Mouse (Mus musculus): ENCODE data around the gene Olfr728. TPM values are rescaled to one million over a fixed set of nuclear protein-coding genes. Genes with fewer than 3 reads are reported as not detected.

Olfr728 gene
- not detected in 2 replicates for polyA plus RNA-seq (2014; fragmentation: Nextera tagmentation; extraction: Ambion mirVana)

DNA sequence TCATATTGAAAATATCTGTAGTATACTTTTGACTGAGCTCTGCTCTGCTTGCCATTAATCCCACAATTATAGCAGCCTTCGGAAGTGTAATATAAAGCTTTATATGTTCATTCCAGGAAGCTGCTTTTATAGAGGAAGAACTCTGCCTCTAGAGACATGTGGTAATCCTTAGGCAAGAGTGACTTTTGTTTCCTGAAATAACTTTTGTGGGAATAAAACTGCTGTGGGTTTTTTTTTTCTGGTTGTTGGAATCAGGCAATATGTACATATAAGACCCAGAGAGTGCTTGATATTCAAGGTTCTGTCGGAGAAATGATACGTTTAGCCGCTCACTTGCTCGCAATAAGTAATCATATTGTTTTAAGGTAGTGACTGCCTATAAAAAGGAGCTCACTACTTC, at the start of gene Olfr728:
TSS of gene Olfr728 (minus strand) at position 101 of the 400 bp plus-strand sequence.
- Histone ChIP-seq H3K4me2 (replicated peaks; ENCODE audit: low read depth, low read length) (no peak within 1 kb of the TSS), H3K9ac (ENCODE audit: low read depth, low read length) (no peak within 1 kb of the TSS), H3K9me3 (ENCODE audit: control insufficient read depth, low read length) (no peaks in the 10 kb centered on the region), H3K36me3 (ENCODE audit: control insufficient read depth, insufficient read depth, low read length) (no peaks in the 10 kb centered on the region), H3K27ac (ENCODE audit: low read depth, low read length) (no peak within 1 kb of the TSS), H3K4me3 (ENCODE audit: low read depth, low read length) (no peak within 1 kb of the TSS), H3K4me1 (replicated peaks; ENCODE audit: control insufficient read depth, insufficient read depth, low read length) (no peaks in the 10 kb centered on the region), H3K27me3 (ENCODE audit: control insufficient read depth, insufficient read depth, low read length) (no peaks in the 10 kb centered on the region)
- DNase-seq (ENCODE audit: low spot score) = no peak
- ATAC-seq (ENCODE audit: low FRiP score) = no peak
- 95% methylated on average over 5 of the region's 5 CpGs for WGBS

DNA sequence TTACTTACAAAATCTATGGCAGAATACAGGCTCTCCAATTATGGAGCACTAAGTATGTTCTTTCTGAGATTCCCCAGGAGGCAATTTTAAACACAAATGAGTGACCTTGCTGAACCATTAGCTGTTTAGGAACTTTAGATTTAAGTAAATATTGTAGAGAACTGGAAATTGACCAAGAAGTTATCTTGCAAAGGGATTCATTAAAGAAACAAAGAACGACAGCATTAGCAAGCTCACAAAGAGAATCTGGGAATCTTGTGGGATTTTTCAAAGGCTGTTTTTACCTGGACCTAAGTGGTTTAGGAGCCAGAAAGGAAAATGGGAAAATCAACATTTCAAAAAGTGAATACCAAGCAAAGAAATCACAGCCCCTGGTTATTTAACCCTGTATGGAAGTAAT, 45.6 kb upstream of the Olfr728 start, which contains the start of gene Olfr730:
TSS of gene Olfr730 (minus strand) at position 101 of the 400 bp plus-strand sequence.
- ATAC-seq (ENCODE audit: low FRiP score) = no peak
- H3K4me3 ChIP-seq (ENCODE audit: low read depth, low read length) = no peak within 1 kb of the TSS
- DNase-seq (ENCODE audit: low spot score) = no peak
- no peaks in the 10 kb centered on the region for H3K4me1 ChIP-seq (replicated peaks; ENCODE audit: control insufficient read depth, insufficient read depth, low read length)
- H3K9me3 ChIP-seq (ENCODE audit: control insufficient read depth, low read length) = no peaks in the 10 kb centered on the region
- WGBS = 68% methylated on average over 1 of the region's 1 CpGs
- no peak within 1 kb of the TSS for H3K27ac ChIP-seq (ENCODE audit: low read depth, low read length)
- no peaks in the 10 kb centered on the region for H3K36me3 ChIP-seq (ENCODE audit: control insufficient read depth, insufficient read depth, low read length)
- H3K9ac ChIP-seq (ENCODE audit: low read depth, low read length) = no peak within 1 kb of the TSS
- H3K27me3 ChIP-seq (ENCODE audit: control insufficient read depth, insufficient read depth, low read length) = no peaks in the 10 kb centered on the region
- no peak within 1 kb of the TSS for H3K4me2 ChIP-seq (replicated peaks; ENCODE audit: low read depth, low read length)

DNA sequence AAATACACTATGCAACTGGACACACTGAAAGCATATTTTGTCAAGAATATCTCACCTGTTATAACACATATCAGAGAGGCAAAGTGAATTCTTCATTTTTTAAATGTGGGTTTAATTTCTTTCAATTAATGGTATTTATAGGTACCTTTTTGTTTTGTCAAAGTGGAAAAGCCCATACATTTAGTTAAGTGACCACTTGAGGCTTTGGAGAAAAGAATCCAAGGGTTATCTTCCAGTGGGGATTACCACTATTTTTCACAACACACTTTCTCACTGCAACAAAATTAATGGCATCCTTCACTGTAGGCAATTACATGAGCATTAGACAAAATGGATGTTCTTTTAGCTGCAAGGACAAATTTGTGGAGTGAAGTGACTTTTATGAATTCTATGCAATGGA, 10.3 kb upstream of the Olfr728 start, which contains the start of gene Olfr729:
TSS of gene Olfr729 (minus strand) at position 101 of the 400 bp plus-strand sequence.
- Histone ChIP-seq H3K4me2 (replicated peaks; ENCODE audit: low read depth, low read length) (no peak within 1 kb of the TSS), H3K4me1 (replicated peaks; ENCODE audit: control insufficient read depth, insufficient read depth, low read length) (no peaks in the 10 kb centered on the region), H3K9ac (ENCODE audit: low read depth, low read length) (no peak within 1 kb of the TSS), H3K4me3 (ENCODE audit: low read depth, low read length) (no peak within 1 kb of the TSS), H3K27me3 (ENCODE audit: control insufficient read depth, insufficient read depth, low read length) (no peaks in the 10 kb centered on the region), H3K27ac (ENCODE audit: low read depth, low read length) (no peak within 1 kb of the TSS), H3K36me3 (ENCODE audit: control insufficient read depth, insufficient read depth, low read length) (no peaks in the 10 kb centered on the region), H3K9me3 (ENCODE audit: control insufficient read depth, low read length) (no peaks in the 10 kb centered on the region)
- DNase-seq (ENCODE audit: low spot score) (no peak), ATAC-seq (ENCODE audit: low FRiP score) (no peak)

DNA sequence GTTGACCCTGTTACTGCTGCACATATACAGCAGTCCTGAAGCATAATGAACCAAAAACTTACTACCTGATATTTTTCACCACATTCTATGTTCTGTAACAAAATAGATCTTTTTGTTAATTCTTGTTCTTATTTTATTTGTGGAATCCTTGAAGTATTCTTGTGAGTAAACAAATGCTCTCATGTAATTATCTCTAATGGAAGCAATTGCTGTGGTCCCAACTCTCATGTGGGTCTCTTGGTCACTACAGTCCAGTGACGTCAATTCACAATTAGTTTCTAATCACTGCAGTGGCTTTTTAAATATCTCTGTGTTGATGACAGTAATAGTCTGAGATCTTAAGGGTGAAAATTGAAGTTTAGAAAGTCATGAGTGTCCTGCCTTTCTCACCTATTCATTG, 19.6 kb downstream of the Olfr728 start, which contains the start of gene Olfr727:
TSS of gene Olfr727 (plus strand) at position 301 of the 400 bp plus-strand sequence.
- H3K9ac ChIP-seq (ENCODE audit: low read depth, low read length) = no peak within 1 kb of the TSS
- H3K9me3 ChIP-seq (ENCODE audit: control insufficient read depth, low read length) = no peaks in the 10 kb centered on the region
- no peak within 1 kb of the TSS for H3K4me3 ChIP-seq (ENCODE audit: low read depth, low read length)
- no peak for ATAC-seq (ENCODE audit: low FRiP score)
- no peaks in the 10 kb centered on the region for H3K36me3 ChIP-seq (ENCODE audit: control insufficient read depth, insufficient read depth, low read length)
- H3K27ac ChIP-seq (ENCODE audit: low read depth, low read length) = no peak within 1 kb of the TSS
- no peak within 1 kb of the TSS for H3K4me2 ChIP-seq (replicated peaks; ENCODE audit: low read depth, low read length)
- 87% methylated on average over 1 of the region's 1 CpGs for WGBS
- no peak for DNase-seq (ENCODE audit: low spot score)
- H3K27me3 ChIP-seq (ENCODE audit: control insufficient read depth, insufficient read depth, low read length) = no peaks in the 10 kb centered on the region
- H3K4me1 ChIP-seq (replicated peaks; ENCODE audit: control insufficient read depth, insufficient read depth, low read length) = no peaks in the 10 kb centered on the region

GRCm38 (mm10) chr14:50090853-50091252, 51.6 kb downstream of the Olfr728 start, which contains the start of gene Olfr726:
Gene Olfr726 (minus strand): TSS chr14:50090953.
- Histone ChIP-seq H3K27ac (ENCODE audit: low read depth, low read length) (no peak within 1 kb of the TSS), H3K9me3 (ENCODE audit: control insufficient read depth, low read length) (no peaks in the 10 kb centered on the region), H3K4me3 (ENCODE audit: low read depth, low read length) (no peak within 1 kb of the TSS), H3K36me3 (ENCODE audit: control insufficient read depth, insufficient read depth, low read length) (no peaks in the 10 kb centered on the region), H3K4me1 (replicated peaks; ENCODE audit: control insufficient read depth, insufficient read depth, low read length) (no peaks in the 10 kb centered on the region), H3K27me3 (ENCODE audit: control insufficient read depth, insufficient read depth, low read length) (no peaks in the 10 kb centered on the region), H3K9ac (ENCODE audit: low read depth, low read length) (no peak within 1 kb of the TSS), H3K4me2 (replicated peaks; ENCODE audit: low read depth, low read length) (no peak within 1 kb of the TSS)
- DNase-seq (ENCODE audit: low spot score) (no peak), ATAC-seq (ENCODE audit: low FRiP score) (no peak)
- 91% methylated on average over 1 of the region's 1 CpGs for WGBS

Other genes starting within 250 kb of the Olfr728 start
- gene Olfr722, start 240.7 kb downstream of the Olfr728 start, polyA plus RNA-seq (2014; fragmentation: Nextera tagmentation; extraction: Ambion mirVana) = not detected in 2 replicates
- not detected in 2 replicates for gene Olfr723, start 210.9 kb downstream of the Olfr728 start, polyA plus RNA-seq (2014; fragmentation: Nextera tagmentation; extraction: Ambion mirVana)
- not detected in 2 replicates for gene Olfr724, start 179.4 kb downstream of the Olfr728 start, polyA plus RNA-seq (2014; fragmentation: Nextera tagmentation; extraction: Ambion mirVana)
- gene Olfr725, start 102.3 kb downstream of the Olfr728 start, polyA plus RNA-seq (2014; fragmentation: Nextera tagmentation; extraction: Ambion mirVana) = not detected in 2 replicates
- gene Olfr726, start 51.7 kb downstream of the Olfr728 start, polyA plus RNA-seq (2014; fragmentation: Nextera tagmentation; extraction: Ambion mirVana) = not detected in 2 replicates
- gene Olfr727, start 19.5 kb downstream of the Olfr728 start, polyA plus RNA-seq (2014; fragmentation: Nextera tagmentation; extraction: Ambion mirVana) = not detected in 2 replicates
- 0.03 TPM in 1 of 2 replicates, not detected in the other for gene Olfr729, start 10.2 kb upstream of the Olfr728 start, polyA plus RNA-seq (2014; fragmentation: Nextera tagmentation; extraction: Ambion mirVana)
- not detected in 2 replicates for gene Olfr730, start 45.5 kb upstream of the Olfr728 start, polyA plus RNA-seq (2014; fragmentation: Nextera tagmentation; extraction: Ambion mirVana)
- not detected in 2 replicates for gene Olfr731, start 99.2 kb upstream of the Olfr728 start, polyA plus RNA-seq (2014; fragmentation: Nextera tagmentation; extraction: Ambion mirVana)
- not detected in 2 replicates for gene Olfr732, start 141.5 kb upstream of the Olfr728 start, polyA plus RNA-seq (2014; fragmentation: Nextera tagmentation; extraction: Ambion mirVana)
- gene Olfr733, start 158.8 kb upstream of the Olfr728 start, polyA plus RNA-seq (2014; fragmentation: Nextera tagmentation; extraction: Ambion mirVana) = not detected in 2 replicates
- gene Olfr734, start 184.1 kb upstream of the Olfr728 start, polyA plus RNA-seq (2014; fragmentation: Nextera tagmentation; extraction: Ambion mirVana) = not detected in 2 replicates
- gene Olfr735, start 206.2 kb upstream of the Olfr728 start, polyA plus RNA-seq (2014; fragmentation: Nextera tagmentation; extraction: Ambion mirVana) = not detected in 2 replicates
- gene Tlr11, start 215.2 kb upstream of the Olfr728 start, polyA plus RNA-seq (2014; fragmentation: Nextera tagmentation; extraction: Ambion mirVana) = not detected in 2 replicates
- not detected in 2 replicates for gene Olfr736, start 238.5 kb upstream of the Olfr728 start, polyA plus RNA-seq (2014; fragmentation: Nextera tagmentation; extraction: Ambion mirVana)